Mouse (Mus musculus): ENCODE measurements around the gene Spata45.

GRCm38 (mm10) chr1:191083230-191083629, 46.8 kb downstream of the Spata45 start:
- TF ChIP-seq CTCF (IDR thresholded peaks at IDR 0.05; ENCODE audit: borderline replicate concordance, insufficient read depth, low read depth, low read length) (no peak), POLR2A (IDR thresholded peaks at IDR 0.05; ENCODE audit: borderline replicate concordance, insufficient read depth, low read length) (no peak)
